Mouse (Mus musculus) limb, embryonic 11.5 days (tissue): ENCODE data around the gene H2-T23. TPM values are rescaled to one million over a fixed set of nuclear protein-coding genes. Genes with fewer than 3 reads are reported as not detected.

Experiments used
- ATAC-seq: fragments of 200-750 bp; cut with Nextera tagmentation; 2 replicates; pipeline ENCODE4 v1.8.0; 2017; ENCODE audit warnings: low read depth; ENCODE audit not compliant: insufficient number of reproducible peaks, low FRiP score, low TSS enrichment
- DNase-seq: peaks from one replicate; pipeline ENCODE4 v3.0.0-alpha.2; 2015; ENCODE audit warnings: low spot score
- H3K27ac ChIP-seq: fragments of 300-500 bp; sonication (generic); replicated peaks from 2 replicates; pipeline ENCODE4 v1.5.1; 2014; ENCODE audit warnings: low read depth, mild to moderate bottlenecking, low read length
- H3K27me3 ChIP-seq: fragments of 300-500 bp; sonication (generic); 2 replicates; pipeline ENCODE4 v1.6.1; 2014; ENCODE audit warnings: mild to moderate bottlenecking, low read length, mixed read lengths; ENCODE audit not compliant: control insufficient read depth, insufficient read depth
- H3K36me3 ChIP-seq: fragments of 300-500 bp; sonication (generic); 2 replicates; pipeline ENCODE4 v1.6.1; 2014; ENCODE audit warnings: mild to moderate bottlenecking, low read length, moderate library complexity, mixed read lengths; ENCODE audit not compliant: control insufficient read depth, insufficient read depth
- H3K4me1 ChIP-seq: fragments of 300-500 bp; sonication (generic); 2 replicates; pipeline ENCODE4 v1.6.1; 2014; ENCODE audit warnings: low read length, mixed read lengths; ENCODE audit not compliant: control insufficient read depth, insufficient read depth
- H3K4me2 ChIP-seq: fragments of 300-500 bp; sonication (generic); 2 replicates; pipeline ENCODE4 v1.6.1; 2014; ENCODE audit warnings: low read depth, mild to moderate bottlenecking, moderate library complexity; ENCODE audit not compliant: severe bottlenecking
- H3K4me3 ChIP-seq: fragments of 300-500 bp; sonication (generic); 2 replicates; pipeline ENCODE4 v1.5.1; 2014; ENCODE audit warnings: low read depth, low read length
- H3K9ac ChIP-seq: fragments of 300-500 bp; sonication (generic); 2 replicates; pipeline ENCODE4 v1.6.1; 2014; ENCODE audit warnings: mild to moderate bottlenecking, low read length
- H3K9me3 ChIP-seq: fragments of 300-500 bp; sonication (generic); 2 replicates; pipeline ENCODE4 v1.6.1; 2016; ENCODE audit warnings: low read length; ENCODE audit not compliant: control insufficient read depth
- WGBS: fragments of 180-500 bp; shearing (Covaris S2); extraction: QIAGEN DNeasy Blood & Tissue Kit; methylation state at CpG from one replicate; pipeline ENCODE4 v1.1.7; 2014; 5-methylcytosine and 5-hydroxymethylcytosine counted together
- polyA plus RNA-seq: library from polyadenylated mRNA; unstranded; fragments of >200 nt; fragmentation: Nextera tagmentation; extraction: Ambion mirVana; gene quantifications from 2 replicates; pipeline ENCODE4 v1.2.1, GENCODE M21; 2014

The H2-T23 gene
- polyA plus RNA-seq, 1 experiment from 2014 or later: 2.6 TPM

GRCm38 (mm10) chr17:35994175-35994878 lies 38.3 kb downstream of the H2-T23 start:
- peak; percentile 80 for DNase-seq
- peak overlapping the region; percentile 61 for H3K9ac ChIP-seq
- no peak overlapping the region for H3K27ac ChIP-seq
- H3K9me3 ChIP-seq: no peaks in the 10 kb centered on the region
- WGBS: 3% methylated on average over 31 of the region's 31 CpGs
- H3K4me3 ChIP-seq: peak overlapping the region; percentile 55
- H3K4me1 ChIP-seq: peaks cover 9% of the 10 kb centered on the region; the same call in 1 of the 2 replicates
- no peaks in the 10 kb centered on the region for H3K27me3 ChIP-seq
- H3K4me2 ChIP-seq: peak overlapping the region; percentile 73
- peak; percentile 24; the same call in 1 of the 2 replicates for ATAC-seq
- no peaks in the 10 kb centered on the region for H3K36me3 ChIP-seq

DNA sequence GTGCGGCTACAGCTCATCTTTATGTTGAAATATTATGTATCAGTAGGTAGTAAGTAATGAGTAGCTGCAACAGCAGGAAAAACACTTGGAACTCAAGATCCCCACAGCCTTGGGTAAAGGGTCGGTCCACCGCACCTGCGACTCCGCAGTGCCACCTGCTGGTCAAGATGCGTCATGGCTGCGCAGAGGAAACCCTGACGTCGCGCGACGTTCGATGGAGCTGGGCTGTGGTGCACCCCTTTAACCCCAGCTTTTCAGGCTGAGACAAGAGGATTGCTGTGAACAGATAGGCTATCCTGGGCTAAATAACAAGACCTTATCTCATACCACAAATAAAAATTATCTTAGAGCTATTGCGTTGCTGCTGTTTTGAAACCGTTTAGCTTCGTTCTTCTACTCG lies 39.0 kb downstream of the H2-T23 start:
- no peak overlapping the region for H3K9ac ChIP-seq
- no peak overlapping the region for H3K4me2 ChIP-seq
- no peak overlapping the region for H3K27ac ChIP-seq
- ATAC-seq (peak; percentile 55), DNase-seq (peak; percentile 92)
- 8% methylated on average over 17 of the region's 17 CpGs for WGBS
- 0 out of 2 replicates have a peak overlapping the region, but pooled peaks have one; percentile 6 for H3K4me3 ChIP-seq
- H3K27me3 ChIP-seq: no peaks in the 10 kb centered on the region
- H3K4me1 ChIP-seq: peaks cover 9% of the 10 kb centered on the region; the same call in 1 of the 2 replicates
- no peaks in the 10 kb centered on the region for H3K9me3 ChIP-seq
- peaks cover 3% of the 10 kb centered on the region; the same call in 1 of the 2 replicates for H3K36me3 ChIP-seq

- Histone ChIP-seq H3K36me3 (peaks cover 6% of the 10 kb centered on the region; the same call in 1 of the 2 replicates), H3K4me1 (peaks cover 7% of the 10 kb centered on the region; the same call in 1 of the 2 replicates), H3K4me3 (no peak overlapping the region), H3K4me2 (no peak overlapping the region), H3K9me3 (no peaks in the 10 kb centered on the region), H3K9ac (no peak overlapping the region), H3K27ac (no peak overlapping the region), H3K27me3 (no peaks in the 10 kb centered on the region)
- DNase-seq (no peak), ATAC-seq (no peak)
- WGBS: 58% methylated on average over 10 of the region's 10 CpGs
Observed at GRCm38 (mm10) chr17:35991781-35992180, 40.9 kb downstream of the H2-T23 start.

DNA sequence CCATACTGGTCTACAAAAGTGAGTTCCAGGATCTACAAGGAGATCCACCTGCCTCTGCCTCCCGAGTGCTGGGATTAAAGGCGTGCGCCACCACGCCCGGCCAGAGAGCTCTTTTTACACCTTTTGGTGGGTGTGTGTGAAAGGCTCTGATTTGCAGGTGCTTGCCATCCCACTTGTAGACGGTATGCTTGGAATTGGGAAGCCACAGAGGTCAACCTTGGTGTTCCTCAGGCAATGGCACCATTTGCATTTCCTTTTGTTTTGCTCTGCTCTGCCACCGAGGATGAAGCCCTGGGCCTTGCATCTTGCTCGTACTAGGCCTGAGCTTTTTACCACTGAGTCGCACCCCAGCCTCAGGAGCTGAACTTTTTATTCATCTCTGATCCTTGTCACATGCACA lies 50.9 kb downstream of the H2-T23 start:
- peaks cover 10% of the 10 kb centered on the region for H3K4me1 ChIP-seq
- H3K27ac ChIP-seq: no peak overlapping the region
- H3K27me3 ChIP-seq: no peaks in the 10 kb centered on the region
- H3K9ac ChIP-seq: no peak overlapping the region
- DNase-seq (no peak), ATAC-seq (no peak)
- WGBS: 92% methylated on average over 9 of the region's 9 CpGs
- no peak overlapping the region; the same call in 1 of the 2 replicates for H3K4me3 ChIP-seq
- no peaks in the 10 kb centered on the region for H3K9me3 ChIP-seq
- H3K36me3 ChIP-seq: peaks cover 17% of the 10 kb centered on the region; the same call in 1 of the 2 replicates
- H3K4me2 ChIP-seq: no peak overlapping the region

- Histone ChIP-seq H3K4me1 (peaks cover 10% of the 10 kb centered on the region), H3K36me3 (peaks cover 17% of the 10 kb centered on the region; the same call in 1 of the 2 replicates), H3K4me3 (peak overlapping the region; percentile 82), H3K27me3 (no peaks in the 10 kb centered on the region), H3K9me3 (no peaks in the 10 kb centered on the region), H3K9ac (peak overlapping the region; percentile 77), H3K27ac (peak overlapping the region; percentile 90), H3K4me2 (peak overlapping the region; percentile 90)
- WGBS: under 1% methylated on average over 29 of the region's 29 CpGs
- ATAC-seq: peak; percentile 28; the same call in 1 of the 2 replicates
- DNase-seq: peak; percentile 60
Observed at GRCm38 (mm10) chr17:35980363-35980754, 52.3 kb downstream of the H2-T23 start.

Other genes starting within 250 kb of the H2-T23 start
- gene Ier3, start 211.2 kb downstream of the H2-T23 start, polyA plus RNA-seq: 2.7 and 3.1 TPM in 2 replicates
- 47.1 and 47.8 TPM in 2 replicates for gene Flot1, start 209.6 kb downstream of the H2-T23 start, polyA plus RNA-seq
- 1,416 and 1,443 TPM in 2 replicates for gene Tubb5, start 194.5 kb downstream of the H2-T23 start, polyA plus RNA-seq
- 20.7 and 23.5 TPM in 2 replicates for gene Mdc1, start 191.3 kb downstream of the H2-T23 start, polyA plus RNA-seq
- 55.6 and 56.4 TPM in 2 replicates for gene Nrm, start 171.5 kb downstream of the H2-T23 start, polyA plus RNA-seq
- 22.9 and 25.6 TPM in 2 replicates for gene Ppp1r18, start 167.3 kb downstream of the H2-T23 start, polyA plus RNA-seq
- gene Dhx16, start 153.0 kb downstream of the H2-T23 start, polyA plus RNA-seq: 46.5 and 51.2 TPM in 2 replicates
- 21.3 and 23.2 TPM in 2 replicates for gene 2310061I04Rik, start 135.4 kb downstream of the H2-T23 start, polyA plus RNA-seq
- gene Atat1, start 122.8 kb downstream of the H2-T23 start, polyA plus RNA-seq: 128 and 138 TPM in 2 replicates
- gene Mrps18b, start 116.5 kb downstream of the H2-T23 start, polyA plus RNA-seq: 80.2 and 81.7 TPM in 2 replicates
- gene Ppp1r10, start 116.4 kb downstream of the H2-T23 start, polyA plus RNA-seq: 43.9 and 52.3 TPM in 2 replicates
- 120 and 121 TPM in 2 replicates for gene Abcf1, start 63.1 kb downstream of the H2-T23 start, polyA plus RNA-seq
- gene Gnl1, start 53.0 kb downstream of the H2-T23 start, polyA plus RNA-seq: 40.8 and 42.9 TPM in 2 replicates
- 41.7 and 42.3 TPM in 2 replicates for gene Prr3, start 52.6 kb downstream of the H2-T23 start, polyA plus RNA-seq
- 2.3 and 2.6 TPM in 2 replicates for gene H2-T24, start 12.3 kb downstream of the H2-T23 start, polyA plus RNA-seq
- gene H2-T22, start 9.9 kb upstream of the H2-T23 start, polyA plus RNA-seq: 10.2 and 13.7 TPM in 2 replicates
- gene Gm6034, start 10.1 kb upstream of the H2-T23 start, polyA plus RNA-seq: not detected in 2 replicates
- gene Gm11127, start 25.5 kb upstream of the H2-T23 start, polyA plus RNA-seq: not detected in 2 replicates
- not detected in 2 replicates for gene Gm19684, start 88.8 kb upstream of the H2-T23 start, polyA plus RNA-seq
- not detected in 2 replicates for gene Gm7030, start 96.6 kb upstream of the H2-T23 start, polyA plus RNA-seq
- not detected in 2 replicates for gene Gm8909, start 135.7 kb upstream of the H2-T23 start, polyA plus RNA-seq
- not detected in 2 replicates for gene H2-T3, start 157.4 kb upstream of the H2-T23 start, polyA plus RNA-seq
- 80.9 and 85.7 TPM in 2 replicates for gene Rpp21, start 225.2 kb upstream of the H2-T23 start, polyA plus RNA-seq
- 17.9 and 22.2 TPM in 2 replicates for gene Trim39, start 239.4 kb upstream of the H2-T23 start, polyA plus RNA-seq